Mouse (Mus musculus) midbrain, postnatal 0 days (tissue): ENCODE measurements around the gene Tpt1. TPM values are rescaled to one million over a fixed set of nuclear protein-coding genes. Genes with fewer than 3 reads are reported as not detected.
A peak's percentile ranks its signal among the peaks of the same experiment; 100 is the strongest.

Experiments
- ATAC-seq: fragments of 200-750 bp; cut with Nextera tagmentation; 2 replicates; pipeline ENCODE4 v1.8.0; 2017; ENCODE audit warnings: moderate number of reproducible peaks, mild to moderate bottlenecking, moderate TSS enrichment, moderate library complexity; ENCODE audit not compliant: low FRiP score
- DNase-seq: peaks from one replicate; pipeline ENCODE4 v3.0.0-alpha.2; 2015; ENCODE audit warnings: low spot score
- H3K27ac ChIP-seq: fragments of 300-500 bp; sonication (generic); 2 replicates; pipeline ENCODE4 v1.5.1; 2014; ENCODE audit warnings: low read depth, mild to moderate bottlenecking, low read length, mixed read lengths
- H3K27me3 ChIP-seq: fragments of 300-500 bp; sonication (generic); 2 replicates; pipeline ENCODE4 v1.6.1; 2014; ENCODE audit warnings: low read length, control low read depth, mixed read lengths; ENCODE audit not compliant: insufficient read depth
- H3K36me3 ChIP-seq: fragments of 300-500 bp; sonication (generic); 2 replicates; pipeline ENCODE4 v1.6.1; 2014; ENCODE audit warnings: low read length, control low read depth, mixed read lengths; ENCODE audit not compliant: insufficient read depth
- H3K4me1 ChIP-seq: fragments of 300-500 bp; sonication (generic); 2 replicates; pipeline ENCODE4 v1.6.1; 2014; ENCODE audit warnings: mild to moderate bottlenecking, control low read depth, antibody characterized with exemption, low read length, mixed read lengths; ENCODE audit not compliant: insufficient read depth
- H3K4me2 ChIP-seq: fragments of 300-500 bp; sonication (generic); 2 replicates; pipeline ENCODE4 v1.6.1; 2014; ENCODE audit warnings: low read depth, mild to moderate bottlenecking, low read length, mixed read lengths; ENCODE audit not compliant: poor library complexity, severe bottlenecking
- H3K4me3 ChIP-seq: fragments of 300-500 bp; sonication (generic); 2 replicates; pipeline ENCODE4 v1.5.1; 2014; ENCODE audit warnings: low read depth, mild to moderate bottlenecking, low read length, moderate library complexity
- H3K9ac ChIP-seq: fragments of 300-500 bp; sonication (generic); replicated peaks from 2 replicates; pipeline ENCODE4 v1.6.1; 2014; ENCODE audit warnings: mild to moderate bottlenecking, low read length, moderate library complexity, mixed read lengths; ENCODE audit not compliant: poor library complexity, severe bottlenecking
- H3K9me3 ChIP-seq: fragments of 300-500 bp; sonication (generic); 2 replicates; pipeline ENCODE4 v1.6.1; 2016; ENCODE audit warnings: low read length, control low read depth
- CTCF ChIP-seq: IDR thresholded peaks from 2 replicates; pipeline ENCODE4 v1.5.1; 2016; ENCODE audit warnings: antibody characterized with exemption, mild to moderate bottlenecking
- WGBS: fragments of 180-500 bp; shearing (Covaris S2); extraction: QIAGEN DNeasy Blood & Tissue Kit; methylation state at CpG from one replicate; pipeline ENCODE4 v1.1.7; 2014; 5-methylcytosine and 5-hydroxymethylcytosine counted together
- polyA plus RNA-seq: library from polyadenylated mRNA; unstranded; fragments of >200 nt; fragmentation: Nextera tagmentation; extraction: Ambion mirVana; gene quantifications from 2 replicates; pipeline ENCODE4 v1.2.1, GENCODE M21; 2015
- total RNA-seq: library from RNA; depleted of rRNA; stranded (reverse); fragments of >200 nt; gene quantifications from 2 replicates; pipeline ENCODE4 v1.2.3, GENCODE M21; 2014

Tpt1 gene
- total and polyA plus RNA-seq, 2 experiments from 2014 or later = 595 to 651 TPM

GRCm38 (mm10) chr14:75832031-75832430 lies 12.9 kb upstream of the Tpt1 start:
- ATAC-seq = no peak
- WGBS = 94% methylated on average over 2 of the region's 2 CpGs
- peaks cover 9% of the 10 kb centered on the region for H3K27me3 ChIP-seq

GRCm38 (mm10) chr14:75832982-75833381 lies 11.9 kb upstream of the Tpt1 start:
- ATAC-seq (no peak), DNase-seq (peak; percentile 37)
- peak overlapping the region; percentile 87 for H3K4me2 ChIP-seq
- H3K9ac ChIP-seq = no peak overlapping the region
- no peak for TF ChIP-seq CTCF
- H3K27ac ChIP-seq = no peak overlapping the region
- H3K27me3 ChIP-seq = peaks cover 6% of the 10 kb centered on the region
- no peaks in the 10 kb centered on the region for H3K9me3 ChIP-seq
- H3K4me3 ChIP-seq = no peak overlapping the region
- no peaks in the 10 kb centered on the region for H3K36me3 ChIP-seq
- peaks cover 8% of the 10 kb centered on the region for H3K4me1 ChIP-seq
- 15% methylated on average over 4 of the region's 4 CpGs for WGBS

More at GRCm38 (mm10) chr14:75832031-75832430, 12.9 kb upstream of the Tpt1 start:
- Histone ChIP-seq H3K9me3 (no peaks in the 10 kb centered on the region), H3K4me3 (no peak overlapping the region), H3K27ac (no peak overlapping the region), H3K9ac (no peak overlapping the region), H3K4me1 (peaks cover 8% of the 10 kb centered on the region), H3K4me2 (no peak overlapping the region), H3K36me3 (no peaks in the 10 kb centered on the region)
- TF ChIP-seq CTCF = no peak
- no peak for DNase-seq

GRCm38 (mm10) chr14:75833546-75834250 lies 11.2 kb upstream of the Tpt1 start:
- TF ChIP-seq CTCF = no peak
- Histone ChIP-seq H3K36me3 (no peaks in the 10 kb centered on the region), H3K27ac (peak overlapping the region; percentile 81), H3K9me3 (no peaks in the 10 kb centered on the region), H3K4me1 (peaks cover 6% of the 10 kb centered on the region), H3K27me3 (no peaks in the 10 kb centered on the region), H3K4me2 (peak overlapping the region; percentile 87), H3K4me3 (peak overlapping the region; percentile 37), H3K9ac (no peak overlapping the region)
- peak; percentile 38 for ATAC-seq
- 4% methylated on average over 12 of the region's 12 CpGs for WGBS
- DNase-seq = peak; percentile 10

DNA sequence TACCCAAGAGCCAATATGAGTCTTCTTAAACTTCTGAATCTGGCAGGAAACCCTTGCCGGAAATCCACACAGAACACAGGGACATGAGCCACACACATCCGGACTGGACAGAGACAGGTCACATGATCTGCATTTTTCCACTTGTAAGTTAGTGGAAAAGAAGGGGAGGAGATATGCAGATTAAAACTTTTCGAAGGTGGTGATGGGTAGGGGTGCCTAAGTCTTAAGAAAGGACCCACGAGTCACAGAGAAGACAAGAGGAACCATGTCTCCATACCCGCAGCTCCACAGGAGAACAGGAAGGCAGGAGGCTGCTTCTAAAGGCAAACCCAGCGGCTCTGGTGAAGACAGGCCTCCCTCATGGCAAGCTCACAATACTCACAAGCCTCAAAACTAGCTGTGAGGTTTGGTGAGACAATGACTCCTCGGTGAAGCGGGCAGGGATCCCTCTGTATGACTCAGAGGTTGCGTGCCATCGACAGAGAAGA lies 10.6 kb upstream of the Tpt1 start:
- Histone ChIP-seq H3K27ac (peak overlapping the region; percentile 81), H3K4me2 (peak overlapping the region; percentile 87), H3K4me1 (peaks cover 6% of the 10 kb centered on the region), H3K27me3 (no peaks in the 10 kb centered on the region), H3K9me3 (no peaks in the 10 kb centered on the region), H3K9ac (peak overlapping the region; percentile 56), H3K4me3 (peak overlapping the region; percentile 37), H3K36me3 (no peaks in the 10 kb centered on the region)
- WGBS = under 1% methylated on average over 10 of the region's 10 CpGs
- no peak for TF ChIP-seq CTCF
- DNase-seq = peak; percentile 81
- ATAC-seq = peak; percentile 82

DNA sequence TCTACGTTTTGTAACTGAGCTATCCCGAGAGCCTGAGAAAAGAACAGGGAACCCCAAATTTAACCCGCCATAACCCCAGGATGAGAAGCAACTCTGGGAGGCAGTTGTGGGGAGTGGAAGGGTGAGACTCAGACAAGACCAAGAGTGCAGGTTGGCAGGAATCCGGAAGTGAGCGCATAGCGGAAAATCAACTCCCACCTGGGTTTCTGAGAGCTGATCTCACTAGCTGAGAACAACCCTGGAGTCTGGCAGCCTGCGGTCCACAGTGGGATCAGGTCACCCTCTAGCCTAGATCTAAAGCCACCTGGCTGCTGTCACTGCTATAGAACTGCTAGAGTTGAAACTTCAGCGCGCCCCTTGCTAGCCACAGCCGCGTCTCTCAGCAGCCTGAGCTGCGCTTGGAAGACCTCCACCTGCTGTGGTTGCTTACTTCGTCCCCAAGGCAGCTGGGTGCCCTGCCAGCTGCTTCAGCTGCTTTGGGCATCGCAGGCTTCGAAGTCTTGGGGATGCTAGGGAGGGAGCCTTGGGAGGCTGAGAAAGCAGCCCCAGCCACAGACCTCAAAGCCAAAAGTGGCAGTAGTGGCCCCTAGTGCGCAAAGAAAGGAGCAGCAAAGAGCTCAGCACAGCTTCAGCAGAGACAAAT lies 10.0 kb upstream of the Tpt1 start:
- ATAC-seq (peak; percentile 50), DNase-seq (peak; percentile 46)
- WGBS = under 1% methylated on average over 16 of the region's 16 CpGs
- peak; percentile 43 for TF ChIP-seq CTCF
- Histone ChIP-seq H3K27ac (peak overlapping the region; percentile 81), H3K4me1 (peaks cover 6% of the 10 kb centered on the region), H3K36me3 (no peaks in the 10 kb centered on the region), H3K9ac (peak overlapping the region; percentile 56), H3K4me3 (peak overlapping the region; percentile 37), H3K4me2 (peak overlapping the region; percentile 87), H3K9me3 (no peaks in the 10 kb centered on the region), H3K27me3 (no peaks in the 10 kb centered on the region)

DNA sequence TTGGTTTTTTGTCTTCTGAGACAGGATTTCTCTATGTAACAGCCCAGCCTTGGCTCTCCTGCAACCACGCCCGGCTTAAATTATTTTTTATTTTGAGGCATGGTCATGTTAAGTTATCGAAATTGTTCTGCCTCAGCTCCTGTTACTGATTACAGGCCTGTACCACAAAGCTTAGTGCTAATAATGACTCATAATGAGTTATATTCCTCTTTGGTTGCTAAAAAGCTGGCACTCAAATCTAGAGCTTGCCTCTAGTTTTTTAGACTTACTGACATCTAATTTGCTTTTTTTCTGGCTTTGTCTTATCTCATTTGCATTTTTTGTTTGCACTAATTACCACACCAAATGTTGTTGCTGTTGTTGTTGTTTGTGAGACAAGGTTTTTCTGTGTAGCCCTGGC lies 8.3 kb upstream of the Tpt1 start:
- Histone ChIP-seq H3K27me3 (no peaks in the 10 kb centered on the region), H3K9ac (no peak overlapping the region), H3K36me3 (no peaks in the 10 kb centered on the region), H3K9me3 (no peaks in the 10 kb centered on the region), H3K4me2 (no peak overlapping the region), H3K4me3 (no peak overlapping the region), H3K27ac (no peak overlapping the region), H3K4me1 (peaks cover 6% of the 10 kb centered on the region)
- no peak for DNase-seq
- WGBS = over 99% methylated on average over 3 of the region's 3 CpGs
- no peak for ATAC-seq
- no peak for TF ChIP-seq CTCF
